Mouse (Mus musculus) forebrain, postnatal 0 days (tissue): ENCODE results near the gene Cnnm1. TPM values are rescaled to one million over a fixed set of nuclear protein-coding genes. Genes with fewer than 3 reads are reported as not detected.
A peak's percentile ranks its signal among the peaks of the same experiment; 100 is the strongest.
"Not testable (repeated sequence)": the region's sequence is repeated elsewhere in the genome, so short reads cannot be mapped to it uniquely, and the experiment has no call there.

Experiments
- ATAC-seq: fragments of 200-750 bp; cut with Nextera tagmentation; 2 replicates; pipeline ENCODE4 v1.8.0; 2017; ENCODE audit warnings: mild to moderate bottlenecking, moderate library complexity
- DNase-seq: peaks from one replicate; pipeline ENCODE4 v3.0.0-alpha.2; 2015
- H3K27ac ChIP-seq: fragments of 300-500 bp; sonication (generic); 2 replicates; pipeline ENCODE4 v1.5.1; 2014; ENCODE audit warnings: low read depth, mild to moderate bottlenecking, antibody characterized with exemption, low read length, moderate library complexity, mixed read lengths
- H3K27me3 ChIP-seq: fragments of 300-500 bp; sonication (generic); 2 replicates; pipeline ENCODE4 v1.6.1; 2014; ENCODE audit warnings: mild to moderate bottlenecking, low read length, mixed read lengths; ENCODE audit not compliant: insufficient read depth
- H3K36me3 ChIP-seq: fragments of 300-500 bp; sonication (generic); 2 replicates; pipeline ENCODE4 v1.6.1; 2014; ENCODE audit warnings: mild to moderate bottlenecking, moderate library complexity; ENCODE audit not compliant: insufficient read depth
- H3K4me1 ChIP-seq: fragments of 300-500 bp; sonication (generic); 2 replicates; pipeline ENCODE4 v1.6.1; 2014; ENCODE audit warnings: antibody characterized with exemption; ENCODE audit not compliant: insufficient read depth
- H3K4me2 ChIP-seq: fragments of 300-500 bp; sonication (generic); 2 replicates; pipeline ENCODE4 v1.6.1; 2014; ENCODE audit warnings: low read depth, mild to moderate bottlenecking, moderate library complexity
- H3K4me3 ChIP-seq: fragments of 300-500 bp; sonication (generic); 2 replicates; pipeline ENCODE4 v1.5.1; 2014; ENCODE audit warnings: low read depth, low read length, mixed read lengths
- H3K9ac ChIP-seq: fragments of 300-500 bp; sonication (generic); 2 replicates; pipeline ENCODE4 v1.6.1; 2014; ENCODE audit warnings: mild to moderate bottlenecking
- H3K9me3 ChIP-seq: fragments of 300-500 bp; sonication (generic); 2 replicates; pipeline ENCODE4 v1.6.1; 2016; ENCODE audit warnings: low read length
- CTCF ChIP-seq: sonication (generic); IDR thresholded peaks from 2 replicates; pipeline ENCODE4 v1.5.1; 2016; ENCODE audit warnings: antibody characterized with exemption, control low read depth, low read depth
- WGBS: fragments of 180-500 bp; shearing (Covaris S2); extraction: QIAGEN DNeasy Blood & Tissue Kit; methylation state at CpG from one replicate; pipeline ENCODE4 v1.1.7; 2014; 5-methylcytosine and 5-hydroxymethylcytosine counted together
- polyA plus RNA-seq: library from polyadenylated mRNA; unstranded; fragments of >200 nt; fragmentation: Nextera tagmentation; extraction: Ambion mirVana; gene quantifications from 2 replicates; pipeline ENCODE4 v1.2.1, GENCODE M21; 2015
- total RNA-seq: library from RNA; depleted of rRNA; stranded (reverse); fragments of >200 nt; gene quantifications from 2 replicates; pipeline ENCODE4 v1.2.3, GENCODE M21; 2014

Cnnm1 gene
- total and polyA plus RNA-seq, 2 experiments from 2014 or later = 2.1 to 7.6 TPM

- H3K27ac ChIP-seq = no peak overlapping the region
- no peaks in the 10 kb centered on the region for H3K9me3 ChIP-seq
- no peak for DNase-seq
- H3K27me3 ChIP-seq = no peaks in the 10 kb centered on the region
- no peak for ATAC-seq
- no peak overlapping the region for H3K9ac ChIP-seq
- no peaks in the 10 kb centered on the region; the same call in 1 of the 2 replicates for H3K36me3 ChIP-seq
- 66% methylated on average over 7 of the region's 7 CpGs for WGBS
- TF ChIP-seq CTCF = no peak
- H3K4me2 ChIP-seq = no peak overlapping the region
- H3K4me3 ChIP-seq = no peak overlapping the region
- no peaks in the 10 kb centered on the region for H3K4me1 ChIP-seq
Measured at GRCm38 (mm10) chr19:43476063-43476462, 35.8 kb downstream of the Cnnm1 start.

- WGBS = 80% methylated on average over 5 of the region's 5 CpGs
- no peak overlapping the region for H3K9ac ChIP-seq
Measured at GRCm38 (mm10) chr19:43477436-43477835, 37.2 kb downstream of the Cnnm1 start.

GRCm38 (mm10) chr19:43478891-43479290, 38.7 kb downstream of the Cnnm1 start:
- Histone ChIP-seq H3K27me3 (no peaks in the 10 kb centered on the region), H3K36me3 (no peaks in the 10 kb centered on the region), H3K4me2 (no peak overlapping the region), H3K9me3 (no peaks in the 10 kb centered on the region), H3K4me1 (no peaks in the 10 kb centered on the region), H3K9ac (no peak overlapping the region), H3K27ac (no peak overlapping the region), H3K4me3 (no peak overlapping the region)
- ATAC-seq = peak; percentile 32; the same call in 1 of the 2 replicates
- WGBS = 21% methylated on average over 5 of the region's 5 CpGs
- TF ChIP-seq CTCF = peak; percentile 89
- peak; percentile 82 for DNase-seq

More at GRCm38 (mm10) chr19:43477436-43477835, 37.2 kb downstream of the Cnnm1 start:
- H3K9me3 ChIP-seq = no peaks in the 10 kb centered on the region
- ATAC-seq (no peak), DNase-seq (no peak)
- H3K27ac ChIP-seq = no peak overlapping the region
- no peaks in the 10 kb centered on the region for H3K36me3 ChIP-seq
- no peak overlapping the region for H3K4me2 ChIP-seq
- no peak for TF ChIP-seq CTCF
- no peak overlapping the region for H3K4me3 ChIP-seq
- H3K27me3 ChIP-seq = no peaks in the 10 kb centered on the region
- no peaks in the 10 kb centered on the region for H3K4me1 ChIP-seq

GRCm38 (mm10) chr19:43479431-43479830, 39.2 kb downstream of the Cnnm1 start:
- Histone ChIP-seq H3K36me3 (no peaks in the 10 kb centered on the region), H3K27me3 (no peaks in the 10 kb centered on the region), H3K4me3 (no peak overlapping the region), H3K4me2 (no peak overlapping the region), H3K4me1 (no peaks in the 10 kb centered on the region), H3K9me3 (no peaks in the 10 kb centered on the region), H3K9ac (no peak overlapping the region), H3K27ac (no peak overlapping the region)
- TF ChIP-seq CTCF = no peak
- no peak for ATAC-seq
- no peak for DNase-seq
- 71% methylated on average over 5 of the region's 5 CpGs for WGBS

- H3K4me1 ChIP-seq = no peaks in the 10 kb centered on the region
- H3K9me3 ChIP-seq = no peaks in the 10 kb centered on the region
- H3K27me3 ChIP-seq = no peaks in the 10 kb centered on the region
- H3K36me3 ChIP-seq = no peaks in the 10 kb centered on the region; the same call in 1 of the 2 replicates
- H3K27ac ChIP-seq = no peak overlapping the region
- no peak for ATAC-seq
- H3K4me3 ChIP-seq = no peak overlapping the region
- DNase-seq = no peak
- 65% methylated on average over 9 of the region's 9 CpGs for WGBS
- H3K4me2 ChIP-seq = no peak overlapping the region
- no peak for TF ChIP-seq CTCF
- H3K9ac ChIP-seq = no peak overlapping the region
Measured at GRCm38 (mm10) chr19:43480512-43480911, 40.3 kb downstream of the Cnnm1 start.

- ATAC-seq = no peak
- Histone ChIP-seq H3K9me3 (no peaks in the 10 kb centered on the region), H3K36me3 (peaks cover 7% of the 10 kb centered on the region; the same call in 1 of the 2 replicates), H3K27me3 (no peaks in the 10 kb centered on the region), H3K9ac (no peak overlapping the region), H3K27ac (no peak overlapping the region), H3K4me2 (no peak overlapping the region), H3K4me3 (no peak overlapping the region), H3K4me1 (no peaks in the 10 kb centered on the region)
- 44% methylated on average over 3 of the region's 3 CpGs for whole genome bisulfite sequencing
- DNase-seq = no peak
- TF ChIP-seq CTCF = peak; percentile 69
Measured at GRCm38 (mm10) chr19:43487429-43487828, 47.2 kb downstream of the Cnnm1 start.

GRCm38 (mm10) chr19:43493316-43493715, 53.1 kb downstream of the Cnnm1 start:
- H3K9me3 ChIP-seq, H3K27ac ChIP-seq, H3K27me3 ChIP-seq, DNase-seq, ATAC-seq, H3K4me1 ChIP-seq, H3K4me3 ChIP-seq, H3K9ac ChIP-seq, H3K4me2 ChIP-seq: not testable (repeated sequence)
- WGBS = 79% methylated on average over 1 of the region's 1 CpGs
- peaks cover 14% of the 10 kb centered on the region; the same call in 1 of the 2 replicates for H3K36me3 ChIP-seq
